Mouse (Mus musculus) heart, embryonic 16.5 days (tissue): ENCODE data around the gene Bcl10. TPM values are rescaled to one million over a fixed set of nuclear protein-coding genes. Genes with fewer than 3 reads are reported as not detected.

Source experiments
- ATAC-seq: fragments of 200-750 bp; cut with Nextera tagmentation; replicated peaks from 2 replicates; pipeline ENCODE4 v1.8.0; 2017; ENCODE audit warnings: moderate number of reproducible peaks; ENCODE audit not compliant: insufficient read depth, low FRiP score; ENCODE audit errors: extremely low read depth
- H3K27ac ChIP-seq: fragments of 300-500 bp; sonication (generic); 2 replicates; pipeline ENCODE4 v1.5.1; 2014; ENCODE audit warnings: mild to moderate bottlenecking, low read length, control low read depth, moderate library complexity
- H3K27me3 ChIP-seq: fragments of 300-500 bp; sonication (generic); 2 replicates; pipeline ENCODE4 v1.6.1; 2014; ENCODE audit warnings: low read length, mixed read lengths; ENCODE audit not compliant: control insufficient read depth, insufficient read depth
- H3K36me3 ChIP-seq: fragments of 300-500 bp; sonication (generic); 2 replicates; pipeline ENCODE4 v1.6.1; 2014; ENCODE audit not compliant: control insufficient read depth, insufficient read depth
- H3K4me1 ChIP-seq: fragments of 300-500 bp; sonication (generic); 2 replicates; pipeline ENCODE4 v1.6.1; 2014; ENCODE audit warnings: low read length, mixed read lengths; ENCODE audit not compliant: control insufficient read depth, insufficient read depth
- H3K4me2 ChIP-seq: fragments of 300-500 bp; sonication (generic); 2 replicates; pipeline ENCODE4 v1.6.1; 2014; ENCODE audit warnings: low read depth, mild to moderate bottlenecking, control low read depth, low read length
- H3K4me3 ChIP-seq: fragments of 300-500 bp; sonication (generic); 2 replicates; pipeline ENCODE4 v1.5.1; 2014; ENCODE audit warnings: mild to moderate bottlenecking, control low read depth, low read length
- H3K9ac ChIP-seq: fragments of 300-500 bp; sonication (generic); 2 replicates; pipeline ENCODE4 v1.6.1; 2014; ENCODE audit warnings: low read length, control low read depth
- H3K9me3 ChIP-seq: fragments of 300-500 bp; sonication (generic); replicated peaks from 2 replicates; pipeline ENCODE4 v1.6.1; 2016; ENCODE audit warnings: low read length; ENCODE audit not compliant: control insufficient read depth
- WGBS: fragments of 180-500 bp; shearing (Covaris S2); extraction: QIAGEN DNeasy Blood & Tissue Kit; methylation state at CpG from one replicate; pipeline ENCODE4 v1.1.7; 2014; 5-methylcytosine and 5-hydroxymethylcytosine counted together
- polyA plus RNA-seq: library from polyadenylated mRNA; unstranded; fragments of >200 nt; fragmentation: Nextera tagmentation; extraction: Ambion mirVana; gene quantifications from 2 replicates; pipeline ENCODE4 v1.2.1, GENCODE M21; 2015

The Bcl10 gene
- polyA plus RNA-seq, 1 experiment from 2014 or later, result 49.1 TPM

DNA sequence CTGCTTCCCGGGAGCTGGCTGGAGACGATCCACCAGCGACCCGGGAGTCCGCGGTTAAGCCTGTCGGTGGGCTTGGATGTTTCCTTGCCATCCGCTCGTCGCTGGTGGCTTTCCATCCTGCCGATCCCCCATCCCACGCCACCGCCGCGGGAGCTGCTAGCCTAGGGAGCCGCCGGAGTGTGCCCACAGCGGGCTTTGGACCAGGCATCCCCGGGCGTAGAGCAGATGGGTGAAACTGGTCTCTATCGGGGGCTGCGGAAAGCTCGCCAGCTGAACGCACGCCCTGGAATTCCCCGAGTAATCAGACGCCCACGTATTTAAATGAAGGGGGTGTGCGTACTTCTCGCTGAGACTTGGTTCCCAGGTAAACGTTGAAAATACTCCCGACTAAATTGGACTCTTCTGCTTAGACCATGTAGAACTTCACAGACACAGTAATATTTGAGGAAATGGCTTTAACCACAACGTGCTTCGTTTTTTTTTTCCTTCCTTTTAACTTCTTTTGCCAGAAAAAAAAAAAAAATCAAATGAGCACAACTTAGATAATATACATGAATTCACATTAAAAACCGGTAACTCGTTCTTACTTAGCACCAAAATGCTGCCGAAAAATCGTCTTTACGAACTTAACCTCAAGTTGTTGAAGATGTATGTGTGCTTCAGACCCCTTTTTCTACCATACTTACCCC, 2.2 kb downstream of the Bcl10 start:
- ATAC-seq, result peak; percentile 5
- H3K9me3 ChIP-seq, result no peaks in the 10 kb centered on the region
- H3K4me3 ChIP-seq, result peak overlapping the region; percentile 95
- WGBS, result 3% methylated on average over 39 of the region's 39 CpGs
- H3K9ac ChIP-seq, result peak overlapping the region; percentile 94
- H3K27ac ChIP-seq, result peak overlapping the region; percentile 96
- H3K27me3 ChIP-seq, result no peaks in the 10 kb centered on the region
- peak overlapping the region; percentile 81 for H3K4me2 ChIP-seq
- H3K36me3 ChIP-seq, result no peaks in the 10 kb centered on the region
- peaks cover 17% of the 10 kb centered on the region for H3K4me1 ChIP-seq

DNA sequence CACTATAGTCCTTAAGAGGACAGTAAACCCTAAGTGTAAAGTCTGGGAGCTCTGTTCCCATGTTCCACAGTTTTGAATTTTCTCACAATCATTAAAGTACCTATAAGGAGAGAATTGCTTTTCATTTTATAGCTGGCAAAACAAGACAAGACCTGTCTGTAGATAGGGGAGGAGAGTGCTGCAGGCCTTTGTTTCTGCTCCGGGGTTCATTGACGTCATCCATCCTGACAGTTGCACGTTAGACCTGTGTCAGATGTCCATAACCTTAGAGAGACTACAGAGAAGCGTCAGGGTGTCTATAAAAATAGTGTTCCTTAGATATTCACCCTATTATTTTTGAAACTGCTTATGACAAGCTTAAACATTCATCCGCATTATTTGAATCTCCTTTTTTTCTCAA, 2.9 kb downstream of the Bcl10 start:
- Histone ChIP-seq H3K4me1 (peaks cover 17% of the 10 kb centered on the region), H3K27ac (no peak overlapping the region), H3K27me3 (no peaks in the 10 kb centered on the region), H3K9ac (peak overlapping the region; percentile 94), H3K9me3 (no peaks in the 10 kb centered on the region), H3K4me2 (peak overlapping the region; percentile 81), H3K4me3 (peak overlapping the region; percentile 95), H3K36me3 (peaks cover 2% of the 10 kb centered on the region; the same call in 1 of the 2 replicates)
- no peak for ATAC-seq
- WGBS, result 52% methylated on average over 5 of the region's 5 CpGs

DNA sequence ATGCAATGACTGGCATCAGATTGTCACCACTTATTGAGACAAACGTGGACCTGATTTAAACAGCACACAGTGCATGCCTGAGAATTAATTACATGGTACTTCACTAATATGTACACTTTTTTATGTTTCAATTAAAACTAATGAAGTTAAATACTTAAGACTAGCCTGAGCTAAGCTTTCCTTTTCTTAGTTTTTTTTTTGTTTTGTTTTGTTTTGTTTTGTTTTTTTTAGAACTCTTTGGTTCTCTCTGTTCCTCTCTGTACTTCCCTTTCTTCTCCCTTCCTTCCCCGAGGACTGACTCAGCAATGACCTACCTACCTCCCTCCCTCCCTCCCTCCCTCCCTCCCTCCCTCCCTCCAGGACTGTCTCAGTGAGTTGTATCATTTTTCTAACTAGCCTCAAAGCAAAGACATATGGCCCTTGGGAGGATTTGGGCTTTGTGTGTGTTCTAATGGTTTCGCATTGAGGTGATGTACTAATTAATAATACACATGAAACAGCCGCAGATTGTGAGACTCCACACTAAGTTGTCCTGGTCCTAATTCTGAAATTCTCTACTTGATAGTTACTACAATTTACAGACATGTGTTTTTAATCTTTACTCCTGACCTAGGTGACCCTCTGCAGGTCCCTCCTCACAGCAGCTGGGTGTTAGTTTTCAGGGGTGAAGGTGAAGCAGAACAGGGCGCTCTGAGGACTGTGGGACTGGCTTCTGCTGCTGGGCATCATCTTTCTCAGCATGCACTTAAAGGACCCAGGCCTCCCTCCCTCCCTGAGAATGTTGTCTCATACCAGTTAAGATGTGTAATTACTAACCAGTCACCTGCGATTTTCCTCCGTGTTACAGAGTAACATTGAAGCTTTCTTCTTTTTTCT, 7.2 kb downstream of the Bcl10 start:
- Histone ChIP-seq H3K4me1 (peaks cover 11% of the 10 kb centered on the region), H3K27me3 (no peaks in the 10 kb centered on the region), H3K9ac (no peak overlapping the region), H3K27ac (no peak overlapping the region), H3K4me2 (no peak overlapping the region), H3K36me3 (peaks cover 21% of the 10 kb centered on the region), H3K4me3 (no peak overlapping the region), H3K9me3 (no peaks in the 10 kb centered on the region)
- no peak for ATAC-seq
- 72% methylated on average over 7 of the region's 7 CpGs for WGBS

DNA sequence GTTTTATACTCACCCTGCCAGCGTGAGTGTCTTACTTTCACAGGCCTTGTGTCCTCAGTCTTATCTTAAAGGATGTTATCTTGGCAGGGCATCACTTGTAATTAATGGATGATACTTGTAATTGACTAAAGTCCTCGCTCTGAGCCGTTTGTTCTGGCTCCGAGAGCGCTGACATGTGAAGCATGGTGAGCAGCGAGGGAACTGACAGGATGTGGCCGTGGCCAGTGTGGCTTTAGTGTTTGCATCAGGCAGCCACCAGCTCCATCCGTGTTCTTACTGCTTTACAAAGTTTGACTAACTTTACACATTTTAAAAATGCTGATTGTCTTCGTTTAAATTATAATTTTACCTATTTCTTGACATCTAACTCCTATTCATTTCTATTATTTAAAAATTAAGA, 11.2 kb downstream of the Bcl10 start:
- Histone ChIP-seq H3K27me3 (no peaks in the 10 kb centered on the region), H3K4me2 (no peak overlapping the region), H3K4me3 (no peak overlapping the region), H3K9me3 (no peaks in the 10 kb centered on the region), H3K9ac (no peak overlapping the region), H3K4me1 (peaks cover 2% of the 10 kb centered on the region), H3K36me3 (peaks cover 21% of the 10 kb centered on the region), H3K27ac (no peak overlapping the region)
- ATAC-seq, result no peak
- 64% methylated on average over 9 of the region's 9 CpGs for WGBS

DNA sequence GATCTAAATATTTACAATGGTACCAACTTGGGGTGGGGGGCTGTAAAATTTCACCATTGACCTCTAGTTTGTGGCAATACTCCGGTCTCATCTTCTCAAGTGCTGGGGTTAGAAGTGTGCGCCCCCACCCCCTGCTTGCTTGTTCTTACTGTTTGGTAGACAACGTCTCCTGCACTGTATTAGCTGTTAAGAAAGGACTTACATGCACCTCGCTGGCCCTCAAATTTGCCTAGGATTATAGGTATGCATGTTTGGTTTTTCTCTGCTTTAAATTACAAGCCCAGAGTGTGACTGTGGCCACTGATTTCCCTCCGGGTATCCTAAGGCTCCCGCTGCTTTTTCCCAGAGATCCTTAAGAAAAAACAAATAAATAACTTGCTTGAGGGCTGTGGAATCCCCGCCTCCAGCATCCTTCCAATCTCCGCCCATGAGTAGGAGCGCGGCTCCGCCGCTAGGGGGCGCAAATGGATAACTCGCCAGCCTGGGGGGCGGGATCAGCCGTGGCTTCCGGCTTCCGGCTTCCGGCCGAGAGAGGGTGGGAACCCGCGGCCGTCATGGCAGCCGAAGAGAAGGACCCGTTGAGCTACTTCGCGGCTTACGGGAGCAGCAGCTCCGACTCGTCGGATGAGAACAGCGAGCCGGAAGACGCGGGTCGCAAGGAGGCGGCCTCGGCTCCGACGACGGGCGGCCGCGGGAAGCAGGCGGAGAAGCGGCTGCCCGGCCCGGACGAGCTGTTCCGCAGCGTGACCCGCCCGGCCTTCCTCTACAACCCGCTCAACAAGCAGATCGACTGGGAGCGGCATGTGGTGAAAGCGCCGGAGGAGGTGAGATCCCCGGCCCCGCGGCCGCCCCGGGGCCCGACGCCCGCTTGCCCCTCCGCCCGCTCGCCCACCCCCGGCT, 15.2 kb downstream of the Bcl10 start, which contains the start of gene 2410004B18Rik:
Gene 2410004B18Rik (plus strand): TSS at position 510 of the 900 bp plus-strand sequence.
- WGBS, result 1% methylated on average over 56 of the region's 70 CpGs
- peaks cover 12% of the 10 kb centered on the region for H3K36me3 ChIP-seq
- peak within 1 kb of the TSS; percentile 84 for H3K4me2 ChIP-seq
- peaks cover 21% of the 10 kb centered on the region for H3K4me1 ChIP-seq
- H3K9me3 ChIP-seq, result no peaks in the 10 kb centered on the region
- H3K9ac ChIP-seq, result peak within 1 kb of the TSS; percentile 86
- ATAC-seq, result peak; percentile 91
- H3K27ac ChIP-seq, result peak within 1 kb of the TSS; percentile 77
- peak within 1 kb of the TSS; percentile 92 for H3K4me3 ChIP-seq
- H3K27me3 ChIP-seq, result no peaks in the 10 kb centered on the region

DNA sequence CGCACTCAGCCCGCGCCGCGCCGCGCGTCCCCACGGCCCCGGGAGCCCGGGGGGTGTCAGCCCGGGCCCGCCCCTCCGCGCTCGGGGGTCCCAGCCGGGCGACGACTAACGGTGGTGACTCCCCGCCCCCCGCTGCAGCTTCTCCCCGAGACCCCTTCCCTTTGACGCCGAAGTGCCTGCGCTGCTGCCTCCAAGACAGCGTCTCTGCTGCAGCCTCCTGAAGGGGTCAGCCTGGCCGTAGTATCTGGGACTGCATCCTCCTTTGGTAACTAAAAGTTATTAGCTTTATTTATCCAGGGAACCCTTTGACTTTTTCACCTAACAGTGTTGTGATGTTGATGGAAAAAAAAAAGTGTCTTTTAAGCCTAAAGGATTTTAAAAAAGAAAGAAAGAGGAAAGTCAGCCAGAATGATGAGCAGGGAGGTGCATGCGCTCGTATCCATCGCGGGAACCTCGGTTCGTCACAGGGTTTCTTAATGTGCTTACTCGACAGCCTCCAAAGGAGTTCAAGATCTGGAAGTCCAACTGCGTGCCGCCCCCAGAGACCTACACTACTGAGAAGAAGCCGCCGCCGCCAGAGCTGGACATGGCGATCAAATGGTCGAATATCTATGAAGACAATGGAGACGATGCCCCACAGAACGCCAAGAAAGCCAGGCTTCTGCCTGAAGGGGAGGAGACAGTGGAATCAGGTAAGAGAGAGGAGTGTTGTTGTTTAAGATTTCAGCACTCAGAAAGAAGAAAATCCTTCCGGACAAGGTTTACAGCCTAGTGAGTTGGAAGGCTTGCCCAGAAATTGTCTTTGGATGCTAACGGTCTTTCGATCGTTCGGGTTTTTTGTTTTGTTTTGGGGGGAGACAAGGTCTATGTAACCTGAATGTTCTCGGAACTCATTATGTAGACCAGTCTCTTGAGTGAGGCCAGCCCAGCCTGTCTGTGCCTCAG, 16.1 kb downstream of the Bcl10 start:
- peak; percentile 10; the same call in 1 of the 2 replicates for ATAC-seq
- 16% methylated on average over 49 of the region's 50 CpGs for WGBS
- H3K36me3 ChIP-seq, result peaks cover 8% of the 10 kb centered on the region; the same call in 1 of the 2 replicates
- H3K4me3 ChIP-seq, result peak overlapping the region; percentile 92
- peak overlapping the region; percentile 77; the same call in 1 of the 2 replicates for H3K27ac ChIP-seq
- H3K9ac ChIP-seq, result peak overlapping the region; percentile 86
- H3K4me1 ChIP-seq, result peaks cover 21% of the 10 kb centered on the region
- no peaks in the 10 kb centered on the region for H3K9me3 ChIP-seq
- peak overlapping the region; percentile 84 for H3K4me2 ChIP-seq
- H3K27me3 ChIP-seq, result no peaks in the 10 kb centered on the region

DNA sequence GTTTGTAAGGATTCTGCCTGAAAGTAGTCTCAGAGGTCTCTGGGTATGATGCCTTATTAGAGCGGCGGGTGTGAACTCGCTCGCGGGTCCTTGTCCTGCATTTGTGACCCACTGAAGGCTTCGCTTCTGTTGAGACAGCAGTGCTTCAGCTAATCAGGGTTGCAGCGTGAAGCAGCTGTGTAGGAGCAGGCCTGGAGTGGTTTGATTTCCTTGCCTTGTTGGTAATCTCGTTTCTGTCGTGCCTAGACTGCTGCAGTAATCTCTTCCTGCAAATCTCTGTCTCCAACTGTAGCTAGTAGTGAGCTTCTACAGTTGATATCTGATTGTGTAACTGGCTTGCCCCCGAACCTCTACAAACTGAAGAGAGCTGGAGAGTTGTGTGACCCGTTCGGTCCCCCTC, 16.8 kb downstream of the Bcl10 start:
- peaks cover 21% of the 10 kb centered on the region for H3K4me1 ChIP-seq
- H3K36me3 ChIP-seq, result peaks cover 14% of the 10 kb centered on the region
- H3K9ac ChIP-seq, result 0 out of 2 replicates have a peak overlapping the region, but pooled peaks have one; percentile 8
- no peak overlapping the region for H3K27ac ChIP-seq
- 66% methylated on average over 12 of the region's 12 CpGs for WGBS
- no peaks in the 10 kb centered on the region for H3K27me3 ChIP-seq
- ATAC-seq, result no peak
- no peaks in the 10 kb centered on the region for H3K9me3 ChIP-seq
- H3K4me2 ChIP-seq, result peak overlapping the region; percentile 84
- H3K4me3 ChIP-seq, result peak overlapping the region; percentile 92

DNA sequence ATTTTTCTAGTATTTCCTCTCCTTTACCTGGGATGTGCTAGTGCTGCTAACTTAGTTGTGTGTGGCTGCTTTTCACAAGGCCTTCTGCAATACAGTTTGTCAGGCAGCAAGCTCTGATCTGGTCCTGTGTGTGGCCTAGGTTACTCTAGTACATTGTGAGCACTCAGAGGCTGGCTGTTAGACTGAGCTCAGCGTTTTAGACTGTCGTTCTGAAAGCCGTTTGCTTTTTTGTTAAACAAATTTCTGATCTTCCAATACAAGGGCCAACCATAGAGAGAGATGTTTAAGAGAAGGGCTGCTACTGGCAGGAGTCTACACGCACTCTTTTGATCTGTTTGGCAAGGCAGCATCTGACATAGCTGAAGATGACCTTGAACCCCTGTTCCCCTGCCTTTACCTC, 17.4 kb downstream of the Bcl10 start:
- Histone ChIP-seq H3K4me3 (no peak overlapping the region), H3K27me3 (no peaks in the 10 kb centered on the region), H3K36me3 (peaks cover 20% of the 10 kb centered on the region), H3K9me3 (no peaks in the 10 kb centered on the region), H3K4me2 (no peak overlapping the region; the same call in 1 of the 2 replicates), H3K4me1 (peaks cover 21% of the 10 kb centered on the region), H3K9ac (no peak overlapping the region), H3K27ac (no peak overlapping the region)
- no peak for ATAC-seq
- WGBS, result 71% methylated on average over 4 of the region's 4 CpGs
